Mouse (Mus musculus) ES-CJ7 (cell line): Measurements from ENCODE around the gene Tuba3a.

Source experiments
- DNase-seq: peaks from one replicate; pipeline ENCODE4 v3.0.0; 2011; ENCODE audit warnings: low read depth, low spot score

Tuba3a gene

GRCm38 (mm10) chr6:125285890-125286289 lies at the start of gene Tuba3a:
Gene Tuba3a (minus strand): TSS chr6:125286042.
- DNase-seq = peak; percentile 75

DNA sequence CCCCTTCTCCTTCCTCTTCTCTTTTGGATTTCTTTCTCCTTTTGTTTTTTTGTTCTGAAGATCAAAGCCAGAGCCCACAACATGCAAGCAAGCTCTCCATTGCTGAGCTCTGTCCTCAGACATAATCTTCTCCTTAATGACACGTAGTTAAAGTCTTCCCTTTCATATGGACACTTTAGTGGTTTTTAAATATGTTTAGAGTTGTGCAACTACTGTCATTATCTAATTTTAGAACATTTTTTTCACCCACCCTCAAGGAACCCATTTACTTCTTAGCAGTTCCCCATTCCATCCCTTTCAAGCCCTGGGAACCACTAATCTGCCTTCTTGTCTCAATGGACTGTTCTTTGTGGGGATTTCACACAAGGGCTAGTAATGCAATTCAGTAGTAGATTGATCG lies 48.5 kb upstream of the Tuba3a start:
- DNase-seq = no peak

DNA sequence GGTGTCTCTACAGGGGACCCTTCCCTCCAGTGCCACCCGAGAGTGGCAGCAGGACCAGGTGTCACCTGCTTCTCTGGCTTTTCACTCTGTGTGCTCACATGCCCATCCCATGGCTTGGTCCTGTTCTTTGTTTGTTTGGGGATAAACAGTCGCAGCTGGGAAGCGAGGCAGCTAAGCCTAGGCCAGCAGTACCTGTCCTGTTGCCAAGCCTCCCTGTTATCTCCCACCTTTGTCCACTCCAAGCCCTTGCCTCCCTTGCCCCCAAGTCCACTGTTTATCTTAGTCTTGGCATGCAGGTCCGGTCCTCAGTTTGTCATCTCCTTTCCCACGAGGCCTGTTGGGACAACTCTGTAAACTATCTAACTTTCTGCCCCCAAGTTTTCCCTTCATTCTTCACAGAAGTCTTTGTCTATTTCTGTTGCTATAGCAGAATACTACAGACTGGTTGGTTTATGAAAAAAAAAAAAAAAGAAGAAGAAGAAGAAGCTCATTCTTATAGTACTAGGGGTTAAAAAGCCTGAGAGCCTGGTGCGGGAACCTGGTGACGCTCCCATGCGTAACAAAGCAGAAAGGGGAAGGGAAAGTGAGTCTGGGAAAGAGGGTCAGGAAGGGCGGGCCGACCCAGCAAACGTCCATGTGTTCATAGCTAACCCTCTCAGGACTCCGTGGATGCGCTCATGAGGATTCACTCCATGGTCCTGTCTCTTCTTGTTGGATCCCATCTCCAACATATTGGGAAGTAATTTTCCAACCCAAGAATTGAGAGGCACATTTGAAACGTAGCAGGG lies 47.5 kb upstream of the Tuba3a start:
- DNase-seq = no peak

GRCm38 (mm10) chr6:125330626-125331326 lies 44.9 kb upstream of the Tuba3a start:
- DNase-seq = peak; percentile 61

- DNase-seq = peak; percentile 62
Observed at GRCm38 (mm10) chr6:125328243-125328642, 42.4 kb upstream of the Tuba3a start.

DNA sequence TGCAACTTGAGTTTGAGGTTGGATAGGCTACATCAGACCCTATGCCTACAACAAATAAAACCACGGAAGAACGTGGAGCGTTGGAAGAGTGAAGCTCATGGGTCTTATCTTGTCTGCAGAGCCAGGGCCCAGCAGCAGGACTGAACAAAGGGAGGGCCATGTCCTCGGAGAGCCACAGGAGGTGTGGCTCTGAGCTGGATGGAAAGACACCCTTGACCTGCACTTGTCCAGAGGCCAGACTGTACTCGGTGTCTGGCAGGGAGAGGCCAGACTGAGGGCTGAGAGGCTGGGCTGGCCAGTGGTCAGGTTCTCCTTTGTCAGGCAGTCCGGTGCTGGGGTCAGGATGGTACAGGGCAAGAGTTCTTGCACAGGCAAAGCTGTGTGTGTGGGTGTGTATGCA lies 39.5 kb upstream of the Tuba3a start:
- DNase-seq = no peak

GRCm38 (mm10) chr6:125323547-125323946 lies 37.7 kb upstream of the Tuba3a start:
- DNase-seq = no peak

DNA sequence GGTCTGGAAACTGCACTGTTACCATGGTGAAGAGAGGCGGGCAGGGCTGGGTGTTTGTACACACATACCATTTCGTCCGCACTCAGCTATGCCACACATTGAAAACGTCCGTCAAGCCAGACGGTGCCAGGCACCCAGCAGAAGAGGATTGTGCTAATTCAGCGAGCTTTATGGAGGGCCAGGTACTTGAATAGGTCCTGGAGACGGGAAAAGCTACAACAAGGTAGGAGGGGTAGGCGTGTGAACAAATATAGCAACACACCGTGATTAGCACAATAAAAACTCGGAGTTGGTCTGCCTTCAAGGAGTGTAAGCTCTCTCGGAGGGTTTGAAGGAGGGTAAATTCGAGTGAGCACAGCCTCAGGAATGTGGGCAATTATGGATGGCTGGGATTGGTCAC lies 37.0 kb upstream of the Tuba3a start:
- DNase-seq = no peak

DNA sequence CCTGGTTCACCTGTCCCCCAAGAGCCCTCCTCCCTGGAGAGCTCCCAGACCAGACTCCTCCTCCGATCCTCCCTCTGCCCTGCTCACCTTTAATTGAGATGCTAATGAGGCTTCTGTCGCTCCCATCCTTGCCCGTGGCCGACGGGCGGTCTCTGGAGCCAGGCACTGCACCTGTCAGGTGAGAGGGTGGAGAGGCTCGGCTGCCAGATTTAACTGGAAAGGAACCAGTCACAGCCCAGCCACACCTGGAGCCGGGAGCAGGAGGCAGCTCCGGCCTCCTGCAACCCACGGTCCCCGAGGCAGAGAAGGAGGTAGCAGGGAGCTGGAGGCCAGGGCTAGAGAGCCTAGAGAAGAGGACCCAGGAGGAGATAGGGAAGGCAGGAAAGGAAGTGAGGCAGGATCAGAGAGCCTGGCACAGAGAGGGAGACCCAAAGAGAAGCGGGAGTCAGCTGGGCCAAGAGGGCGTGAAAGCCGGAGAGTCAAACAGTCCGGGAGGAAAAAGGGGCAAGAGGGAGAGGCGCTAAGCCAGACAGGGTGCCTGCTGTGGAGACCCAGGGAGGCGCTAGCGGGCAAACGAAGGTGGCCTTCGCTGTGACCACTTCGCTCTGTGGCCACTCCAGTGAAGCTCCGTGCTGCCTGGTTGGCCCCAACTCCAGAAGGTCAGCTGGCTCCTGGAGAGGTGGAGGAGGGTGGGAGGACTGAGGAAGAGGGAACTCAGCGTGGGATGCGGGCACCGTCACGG lies 35.4 kb upstream of the Tuba3a start:
- DNase-seq = peak; percentile 62

DNA sequence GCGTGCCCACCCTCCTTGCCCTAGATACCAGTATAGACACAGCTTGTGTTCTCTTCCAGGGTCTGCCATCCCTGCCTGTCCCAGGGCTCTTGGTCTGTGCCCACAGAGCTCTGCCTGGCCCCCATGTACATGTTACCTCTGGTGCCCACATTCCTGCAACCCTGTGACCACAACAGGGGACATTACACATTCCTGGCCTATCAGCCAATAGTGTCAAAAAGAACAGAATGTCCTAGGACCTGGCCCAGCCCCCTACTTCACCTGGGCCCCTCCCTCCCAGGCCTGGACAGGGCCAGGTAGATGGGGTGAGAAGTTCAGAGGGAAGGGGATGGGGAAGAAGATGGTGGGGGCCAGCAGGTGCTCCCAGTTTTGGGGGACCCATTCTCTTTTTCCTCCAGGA lies 34.5 kb upstream of the Tuba3a start, which contains the start of gene Scnn1a:
TSS of gene Scnn1a (plus strand) at position 337 of the 400 bp plus-strand sequence.
- DNase-seq = no peak

GRCm38 (mm10) chr6:125319919-125320296 lies 34.1 kb upstream of the Tuba3a start:
- DNase-seq = no peak

DNA sequence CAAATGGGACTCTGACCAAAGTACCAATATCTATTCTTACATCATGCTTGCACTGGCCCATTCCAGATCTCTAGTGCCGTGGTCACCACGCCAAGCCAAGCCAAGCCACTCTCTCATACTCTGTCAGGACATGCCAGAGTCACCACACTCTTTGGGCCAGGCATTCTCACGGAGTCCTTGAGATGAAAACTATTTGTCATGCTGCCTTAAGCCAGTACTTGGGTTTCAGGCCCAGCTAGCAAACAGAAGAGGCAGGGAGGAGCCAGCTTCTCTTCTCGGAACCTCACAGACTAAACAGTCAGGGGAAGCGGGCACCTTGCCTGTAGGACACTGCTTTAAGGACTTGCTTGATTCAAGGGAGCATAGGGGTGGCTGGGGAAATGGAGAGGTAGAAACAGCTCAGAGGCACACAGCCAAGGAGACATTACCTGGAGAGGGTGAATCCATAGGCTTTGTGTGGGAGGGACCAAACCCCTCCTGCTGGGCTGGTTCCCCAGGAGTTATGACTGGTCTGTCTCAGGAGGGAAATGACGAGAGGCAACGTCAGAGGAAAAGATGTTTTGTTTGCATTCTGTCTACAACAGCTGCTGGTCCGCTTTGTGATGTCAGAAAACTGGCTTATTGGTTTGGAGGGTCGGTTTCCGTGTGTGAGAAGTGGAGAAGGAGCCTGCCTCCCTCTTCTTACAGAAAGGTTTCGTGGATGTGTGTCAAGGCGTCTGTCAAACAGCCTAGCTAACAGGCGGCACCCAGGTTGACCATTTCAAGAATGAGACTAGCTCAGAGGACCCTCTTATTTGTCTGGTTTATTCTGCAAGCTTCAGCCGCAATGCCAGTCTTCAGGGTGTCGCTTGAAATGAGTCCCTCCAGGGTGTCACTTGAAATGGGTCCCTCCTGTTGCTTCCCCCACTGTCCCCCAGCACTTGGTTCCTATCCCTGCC lies 33.4 kb upstream of the Tuba3a start:
- no peak for DNase-seq

DNA sequence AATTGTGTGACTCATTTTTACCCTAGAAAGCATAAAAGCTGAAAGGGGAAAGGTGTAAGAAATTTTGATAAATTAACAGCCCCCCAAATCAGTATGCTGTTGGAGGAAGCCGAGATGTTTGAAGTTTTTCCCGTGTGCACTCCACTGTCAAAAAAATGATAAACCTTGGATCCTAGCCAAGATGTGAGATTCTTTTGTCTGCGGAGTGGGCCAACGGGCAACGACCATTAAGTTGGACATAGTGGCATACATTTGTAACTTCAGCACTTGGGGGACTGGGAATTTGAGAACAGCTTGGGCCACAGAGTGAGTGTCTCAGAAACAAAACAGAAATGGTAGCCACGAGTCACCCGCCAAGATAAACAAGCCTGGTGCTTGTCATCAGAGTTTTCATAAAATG lies 31.2 kb upstream of the Tuba3a start:
- no peak for DNase-seq

DNA sequence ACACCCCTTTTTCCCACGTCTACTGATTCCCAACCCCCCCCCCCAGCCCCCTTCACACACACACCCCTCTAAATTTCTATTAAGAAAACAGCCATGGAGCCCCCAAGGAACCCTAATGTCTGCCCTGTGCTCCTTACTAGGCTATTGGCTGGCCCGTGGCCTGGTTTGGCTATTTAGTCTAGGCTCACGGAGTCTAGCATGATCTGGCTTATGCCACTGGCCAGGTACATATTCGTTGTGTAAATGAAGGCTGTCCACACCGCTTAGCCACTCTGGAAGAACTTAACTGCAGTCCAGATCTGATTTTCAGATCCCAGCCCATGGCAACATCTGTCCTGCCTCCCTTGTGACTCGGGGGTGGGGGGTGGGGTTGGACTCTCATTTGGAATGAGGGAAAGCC lies 28.9 kb upstream of the Tuba3a start:
- DNase-seq = no peak

GRCm38 (mm10) chr6:125314231-125314563 lies 28.4 kb upstream of the Tuba3a start:
- no peak for DNase-seq

- peak; percentile 34 for DNase-seq
Observed at GRCm38 (mm10) chr6:125313546-125314230, 27.8 kb upstream of the Tuba3a start, which contains the start of gene Ltbr. Gene Ltbr (minus strand): TSS chr6:125313885.

DNA sequence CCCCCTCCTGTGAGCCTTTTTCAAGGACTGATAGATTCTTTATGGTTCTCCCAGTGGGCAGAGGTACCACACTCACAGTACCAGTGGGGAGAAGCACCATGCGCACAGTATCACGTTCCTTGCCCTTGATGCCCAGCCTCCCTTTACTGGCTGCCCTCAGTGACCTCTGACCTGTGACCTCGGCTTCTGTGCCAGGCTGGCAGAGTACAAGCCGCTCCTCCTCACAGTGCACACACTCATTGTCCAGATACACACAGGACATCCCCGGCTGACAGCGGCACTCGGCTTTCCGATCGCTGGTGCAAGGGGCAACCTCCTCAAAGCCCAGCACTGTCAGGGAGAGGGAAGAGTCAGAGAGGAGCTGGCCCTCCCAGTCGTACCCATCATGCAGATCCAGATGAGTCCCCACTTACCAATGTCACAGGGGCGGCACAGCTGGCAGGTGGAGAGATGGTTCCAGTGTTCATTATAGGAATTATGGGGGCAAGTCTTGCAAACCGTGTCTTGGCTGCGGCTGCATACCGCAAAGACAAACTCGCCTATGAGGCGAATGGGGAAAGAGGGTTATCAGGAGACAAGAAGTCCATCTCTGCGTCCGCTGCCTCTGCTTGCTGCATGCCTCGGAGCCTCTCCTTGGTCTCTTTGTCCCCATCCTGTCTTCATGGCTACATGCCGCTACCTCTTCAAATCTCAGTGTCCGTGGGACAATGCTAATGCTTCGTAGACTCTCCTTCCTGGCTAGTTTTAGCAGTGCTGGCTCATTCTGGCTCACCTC lies 26.9 kb upstream of the Tuba3a start:
- DNase-seq = no peak

- DNase-seq = no peak
Observed at GRCm38 (mm10) chr6:125312171-125312570, 26.3 kb upstream of the Tuba3a start.

DNA sequence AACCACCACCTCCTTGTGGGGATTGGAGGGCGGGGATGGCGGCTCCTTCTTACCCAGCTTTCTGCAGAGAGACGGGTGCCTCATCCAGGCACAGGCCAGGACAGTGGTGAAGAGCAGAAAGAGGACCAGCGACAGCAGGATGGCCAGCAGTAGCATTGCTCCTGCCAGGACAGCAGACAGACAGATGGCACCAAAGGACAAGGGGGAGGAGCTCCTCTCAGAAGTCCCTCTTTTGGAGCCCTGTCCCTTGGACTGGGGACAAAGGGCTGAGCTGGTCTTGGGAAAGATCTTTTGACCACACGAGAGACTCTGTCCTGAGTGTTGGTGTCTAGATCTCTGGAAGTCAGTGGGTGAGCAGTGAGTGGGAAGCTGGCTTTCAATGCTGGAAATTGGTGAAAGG lies 23.6 kb upstream of the Tuba3a start:
- DNase-seq = no peak

DNA sequence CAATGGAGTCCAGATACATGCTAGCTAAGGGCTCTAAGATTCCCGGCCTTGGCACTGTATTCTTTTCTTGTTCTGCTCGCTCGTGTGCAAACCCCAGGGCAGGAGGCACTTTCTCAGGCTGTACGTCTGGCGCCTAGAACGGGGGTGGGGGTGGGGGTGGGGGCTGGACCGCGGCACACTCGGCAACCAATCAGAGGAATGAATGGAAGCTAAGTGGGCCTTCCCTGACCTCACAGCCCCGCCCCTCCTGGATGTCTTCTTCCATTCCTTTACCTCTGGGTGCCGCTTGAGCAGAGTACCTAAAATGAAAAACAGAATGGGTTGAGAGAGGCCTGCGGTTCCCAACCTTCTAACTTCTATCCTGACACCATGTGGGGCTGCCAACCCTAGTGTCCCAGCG lies 23.1 kb upstream of the Tuba3a start:
- DNase-seq = peak; percentile 83
